Mouse (Mus musculus) brain, embryonic 14.5 days (tissue): ENCODE measurements around the gene Lhfpl2. TPM values are rescaled to one million over a fixed set of nuclear protein-coding genes. Genes with fewer than 3 reads are reported as not detected.

Experiments used
- DNase-seq: peaks from one replicate; pipeline ENCODE4 v3.0.0-alpha.2; 2011; ENCODE audit warnings: low read depth
- CTCF ChIP-seq: fragments of 200-500 bp; IDR thresholded peaks from 2 replicates; pipeline ENCODE4 v1.5.1; 2012; ENCODE audit warnings: inconsistent platforms, mild to moderate bottlenecking, moderate library complexity, borderline replicate concordance; ENCODE audit not compliant: insufficient read depth, insufficient read length; ENCODE audit errors: extremely low read depth
- POLR2A ChIP-seq: fragments of 200-500 bp; IDR thresholded peaks from 2 replicates; pipeline ENCODE4 v1.6.1; 2012; ENCODE audit warnings: mild to moderate bottlenecking, inconsistent platforms, borderline replicate concordance; ENCODE audit not compliant: poor library complexity, insufficient read depth, insufficient read length, severe bottlenecking; ENCODE audit errors: extremely low read depth
- polyA plus RNA-seq: library from polyadenylated mRNA; depleted of rRNA; stranded (reverse); fragments of >200 nt; gene quantifications from 2 replicates; pipeline ENCODE4 v1.2.3, GENCODE M21; 2012; rRNA removed

Gene Lhfpl2
- polyA plus RNA-seq, 1 experiment: 19.3 TPM

- no peak for DNase-seq
- no peak for TF ChIP-seq POLR2A
- no peak for TF ChIP-seq CTCF
These were observed 183.3 kb downstream of the Lhfpl2 start for GRCm38 (mm10) chr13:94240873-94241272.

DNA sequence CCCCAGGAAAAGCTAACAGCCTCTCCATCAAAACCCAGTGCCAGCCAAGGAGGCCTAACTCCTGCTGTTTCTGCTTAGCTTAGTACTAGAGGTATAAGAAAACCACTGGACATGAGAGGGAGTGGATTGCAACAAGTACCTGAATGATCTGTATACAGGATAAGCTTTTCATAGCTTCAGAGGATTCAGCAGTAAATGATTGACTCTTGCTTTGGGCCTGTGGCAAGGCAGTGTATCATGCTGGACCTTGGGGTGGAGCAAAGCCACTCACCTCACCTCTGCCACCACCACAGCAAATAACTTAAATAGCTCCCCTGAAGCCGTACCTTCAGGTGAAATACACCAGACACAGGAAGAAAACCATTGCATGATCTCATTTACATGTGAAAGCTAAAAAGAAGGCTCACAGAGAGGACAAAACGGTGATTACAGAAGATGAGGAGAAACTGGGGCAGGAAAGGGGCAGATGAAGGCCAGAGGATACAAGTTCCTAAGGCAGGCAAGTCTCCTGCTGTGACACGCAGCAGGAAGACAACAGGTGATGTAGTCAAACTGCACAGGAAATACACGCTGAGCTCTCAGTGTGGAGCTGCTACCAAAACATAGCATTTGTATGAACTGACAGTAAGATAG, 184.4 kb downstream of the Lhfpl2 start:
- DNase-seq: no peak
- TF ChIP-seq POLR2A (no peak), CTCF (no peak)

DNA sequence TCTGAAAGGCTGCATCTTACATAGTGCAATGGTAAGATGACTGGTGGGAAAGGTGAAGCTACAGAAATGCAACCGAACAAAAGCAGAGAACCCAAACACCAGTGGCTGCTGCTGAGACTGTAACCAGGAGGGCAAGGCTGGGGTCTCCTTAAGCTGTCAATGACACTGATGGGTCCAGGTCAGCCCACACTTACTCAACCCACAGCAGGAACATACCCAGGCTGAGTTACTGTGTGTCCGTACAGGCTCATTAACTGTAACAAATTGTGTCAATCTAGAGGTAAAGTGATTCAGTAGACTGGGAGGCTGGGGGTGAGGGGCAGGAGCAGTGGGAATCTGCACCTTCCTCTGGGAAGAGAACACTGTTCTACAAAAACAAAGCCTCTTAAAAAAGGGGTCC, 185.3 kb downstream of the Lhfpl2 start:
- no peak for DNase-seq
- no peak for TF ChIP-seq POLR2A
- TF ChIP-seq CTCF: no peak

Other genes with a start within 250 kb of the Lhfpl2 start
- 63.8 and 86.5 TPM in 2 replicates for gene Scamp1, start 228.1 kb downstream of the Lhfpl2 start, polyA plus RNA-seq